Mouse (Mus musculus): ENCODE measurements around the gene Fbxo4.

Fbxo4 gene

GRCm38 (mm10) chr15:3979061-3979848, at the start of gene Fbxo4:
TSS of gene Fbxo4 (minus strand) at chr15:3979573.
- in situ Hi-C loops (cut with MseI, MboI): no loop called here

GRCm38 (mm10) chr15:4028960-4029359, 49.6 kb upstream of the Fbxo4 start:
- in situ Hi-C loops (cut with MseI, MboI): no loop called here

- in situ Hi-C loops (cut with MseI, MboI): no loop called here
Observed at GRCm38 (mm10) chr15:4028411-4028700, 49.0 kb upstream of the Fbxo4 start.

GRCm38 (mm10) chr15:4027671-4028410, 48.5 kb upstream of the Fbxo4 start:
- in situ Hi-C loops (cut with MseI, MboI): no loop called here

- in situ Hi-C loops (cut with MseI, MboI): no loop called here
Observed at GRCm38 (mm10) chr15:4026831-4027584, 47.6 kb upstream of the Fbxo4 start.

- in situ Hi-C loops (cut with MseI, MboI): no loop called here
Observed at GRCm38 (mm10) chr15:4026231-4026773, 46.9 kb upstream of the Fbxo4 start, which contains the start of gene Oxct1. TSS of gene Oxct1 (plus strand) at chr15:4026383.

- in situ Hi-C loops (cut with MseI, MboI): no loop called here
Observed at GRCm38 (mm10) chr15:4025508-4025904, 46.1 kb upstream of the Fbxo4 start.

- in situ Hi-C loops (cut with MseI, MboI): no loop called here
Observed at GRCm38 (mm10) chr15:4024726-4025507, 45.5 kb upstream of the Fbxo4 start.

- in situ Hi-C loops (cut with MseI, MboI): no loop called here
Observed at GRCm38 (mm10) chr15:4023747-4024146, 44.4 kb upstream of the Fbxo4 start.

- in situ Hi-C loops (cut with MseI, MboI): no loop called here
Observed at GRCm38 (mm10) chr15:4020711-4021110, 41.3 kb upstream of the Fbxo4 start.

GRCm38 (mm10) chr15:4013873-4014272, 34.5 kb upstream of the Fbxo4 start:
- in situ Hi-C loops (cut with MseI, MboI): no loop called here

- in situ Hi-C loops (cut with MseI, MboI): no loop called here
Observed at GRCm38 (mm10) chr15:4000536-4000935, 21.2 kb upstream of the Fbxo4 start.

GRCm38 (mm10) chr15:3999144-3999543, 19.8 kb upstream of the Fbxo4 start:
- in situ Hi-C loops (cut with MseI, MboI): no loop called here

- in situ Hi-C loops (cut with MseI, MboI): no loop called here
Observed at GRCm38 (mm10) chr15:3996267-3997010, 17.1 kb upstream of the Fbxo4 start.

- in situ Hi-C loops (cut with MseI, MboI): no loop called here
Observed at GRCm38 (mm10) chr15:3995448-3996266, 16.3 kb upstream of the Fbxo4 start, which contains the start of gene AW549877. TSS of gene AW549877 (minus strand) at chr15:3995744.

GRCm38 (mm10) chr15:3994852-3995447, 15.6 kb upstream of the Fbxo4 start:
- in situ Hi-C loops (cut with MseI, MboI): no loop called here

- in situ Hi-C loops (cut with MseI, MboI): no loop called here
Observed at GRCm38 (mm10) chr15:3987981-3988380, 8.6 kb upstream of the Fbxo4 start.

GRCm38 (mm10) chr15:3984876-3985275, 5.5 kb upstream of the Fbxo4 start:
- in situ Hi-C loops (cut with MseI, MboI): no loop called here

- in situ Hi-C loops (cut with MseI, MboI): no loop called here
Observed at GRCm38 (mm10) chr15:3982732-3983131, 3.4 kb upstream of the Fbxo4 start.
